Mouse (Mus musculus) urinary bladder, postnatal 4 days (tissue): ENCODE measurements around the gene Chrna10.

Source experiments
- DNase-seq, 2 experiments: peaks; one replicate each; pipeline ENCODE4 v3.0.0; 2021 to 2022; ENCODE audit warnings: low spot score in 2 of 2

Chrna10 gene

DNA sequence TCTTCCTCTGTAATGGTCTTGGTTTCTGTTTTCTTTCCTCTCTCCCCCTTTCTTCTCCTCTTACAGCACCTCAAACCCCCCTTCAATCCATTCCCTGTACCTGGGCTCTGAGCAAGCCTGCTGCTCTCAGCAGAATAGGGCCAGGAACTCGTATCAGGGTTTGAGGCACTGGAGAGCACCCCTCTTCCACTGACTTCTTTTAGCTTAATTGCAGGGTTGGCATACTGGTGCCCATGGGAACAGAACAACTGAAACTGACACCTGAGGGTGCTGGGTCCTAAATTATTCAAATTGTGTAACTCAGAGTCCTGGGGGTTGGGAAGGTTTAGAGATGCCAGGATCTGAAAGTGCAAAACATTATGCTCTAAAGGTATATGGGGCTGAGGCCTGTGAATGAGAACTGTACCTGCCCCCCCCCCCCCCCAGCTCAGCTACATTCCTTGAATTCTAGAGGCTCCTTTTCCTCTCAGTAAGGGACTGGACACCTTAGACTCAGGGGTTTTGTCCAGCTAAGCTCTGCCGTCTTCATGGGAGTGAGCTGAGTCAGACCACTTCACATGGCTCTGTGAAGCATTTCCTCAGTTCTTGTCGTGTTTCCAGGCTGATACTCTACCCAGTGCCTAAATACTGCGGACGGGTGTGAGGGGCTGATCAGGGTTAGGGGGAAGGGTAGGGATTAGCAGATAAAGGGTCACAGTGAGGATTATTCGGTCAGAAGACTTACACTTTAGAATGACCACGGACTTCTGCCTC, at the start of gene Chrna10:
Gene Chrna10, minus strand, starts transcription at position 250 of the 753 bp plus-strand sequence.
- no peak for DNase-seq

DNA sequence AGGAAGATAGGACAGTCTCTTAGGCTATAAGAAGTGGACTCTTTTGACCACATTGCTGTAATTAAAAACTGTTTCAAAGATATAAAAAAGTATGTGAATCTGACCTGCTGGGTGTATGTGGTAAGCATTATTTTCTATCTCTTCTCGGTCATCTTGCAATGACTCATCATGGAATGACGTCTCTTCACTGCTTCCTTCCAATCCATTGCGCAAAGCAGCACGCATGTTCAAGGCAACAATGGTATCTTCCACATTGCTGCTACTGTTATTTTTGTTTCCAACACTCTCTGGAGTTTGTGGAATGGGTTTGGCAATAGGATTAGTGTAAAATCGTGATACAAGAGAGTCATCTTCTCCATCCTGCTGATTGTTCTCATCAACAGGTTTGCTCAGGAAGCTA, 37.1 kb upstream of the Chrna10 start:
- no peak for DNase-seq

GRCm38 (mm10) chr7:102137898-102138297, 21.3 kb upstream of the Chrna10 start:
- DNase-seq = no peak

- no peak for DNase-seq
Measured at GRCm38 (mm10) chr7:102137464-102137863, 20.8 kb upstream of the Chrna10 start.

DNA sequence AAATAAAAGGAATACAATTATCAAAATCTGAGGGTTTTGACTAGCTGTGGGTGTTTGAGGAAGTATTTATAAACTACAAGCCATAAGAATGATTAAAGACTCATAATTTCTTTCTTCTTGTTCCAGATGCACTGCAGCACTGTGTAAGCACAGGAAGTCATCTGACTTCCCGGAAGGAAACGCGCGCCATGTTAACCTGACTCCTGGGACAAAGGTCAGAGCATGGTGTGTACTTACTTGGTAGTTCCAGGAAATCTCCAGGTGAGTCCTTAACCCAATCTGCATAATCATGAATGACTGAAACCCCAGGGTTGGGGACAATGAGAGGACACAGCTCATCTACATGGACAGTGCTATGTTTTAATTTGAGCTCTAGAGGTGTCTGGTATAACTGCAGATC, 15.8 kb upstream of the Chrna10 start:
- DNase-seq = no peak

DNA sequence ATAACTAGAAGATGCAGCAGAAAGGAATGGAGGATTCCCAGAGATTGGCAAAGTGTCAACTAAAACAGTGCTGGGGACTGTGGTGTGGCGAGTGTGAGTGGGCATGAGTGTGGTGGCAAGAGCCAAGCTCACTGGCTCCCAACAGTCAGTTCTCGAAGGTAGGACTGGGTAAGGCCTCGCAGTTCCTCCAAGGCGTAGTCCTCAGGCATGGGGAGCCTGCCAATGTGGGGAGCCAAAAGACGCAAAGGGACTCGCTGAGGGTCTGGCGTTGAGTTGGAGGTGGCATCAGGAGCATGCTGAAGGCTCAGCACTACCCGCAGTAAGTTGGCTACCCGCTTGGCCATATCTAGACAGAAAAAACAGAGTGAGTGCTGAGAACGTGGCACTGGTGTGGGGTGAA, 3.7 kb upstream of the Chrna10 start:
- DNase-seq = no peak

DNA sequence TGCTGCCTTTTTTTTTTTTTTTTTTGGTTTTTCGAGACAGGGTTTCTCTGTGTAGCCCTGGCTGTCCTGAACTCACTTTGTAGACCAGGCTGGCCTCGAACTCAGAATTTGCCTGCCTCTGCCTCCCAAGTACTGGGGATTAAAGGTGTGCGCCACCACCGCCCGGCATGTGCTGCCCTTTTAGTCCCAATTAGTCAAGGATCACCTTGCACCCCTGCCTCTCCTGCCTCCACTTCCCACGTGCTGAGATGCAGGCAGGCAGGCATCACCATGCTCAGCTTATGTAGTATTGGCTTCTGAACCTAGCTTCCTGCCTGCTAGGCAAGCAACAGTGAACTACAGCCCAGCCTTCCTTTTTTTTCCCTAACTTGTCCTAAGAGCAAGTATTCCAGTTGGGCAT, 754 bp upstream of the Chrna10 start:
- no peak for DNase-seq

GRCm38 (mm10) chr7:102113151-102113729, 3.4 kb downstream of the Chrna10 start:
- no peak for DNase-seq

DNA sequence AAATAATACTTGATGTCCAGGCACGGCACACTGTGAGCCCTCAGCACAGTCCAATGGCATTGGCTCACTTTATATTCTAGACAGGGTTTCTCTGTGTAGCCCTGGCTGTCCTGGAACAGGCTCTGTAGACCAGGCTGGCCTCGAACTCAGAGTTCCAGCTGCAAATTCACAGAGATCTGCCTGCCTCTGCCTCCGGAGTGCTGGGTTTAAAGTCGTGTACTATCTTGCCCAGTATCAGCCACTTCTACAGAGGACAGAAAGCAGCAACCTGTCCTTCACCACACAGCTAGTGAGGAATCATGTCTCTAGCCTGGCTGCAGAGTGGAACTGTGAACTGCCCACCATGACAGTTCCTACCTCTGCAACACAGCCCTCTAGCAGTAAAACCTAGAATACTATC, 6.9 kb downstream of the Chrna10 start:
- no peak for DNase-seq

GRCm38 (mm10) chr7:102109171-102109570, 7.5 kb downstream of the Chrna10 start, which contains the start of gene Art5:
Art5 (minus strand) TSS chr7:102109489.
- no peak for DNase-seq

DNA sequence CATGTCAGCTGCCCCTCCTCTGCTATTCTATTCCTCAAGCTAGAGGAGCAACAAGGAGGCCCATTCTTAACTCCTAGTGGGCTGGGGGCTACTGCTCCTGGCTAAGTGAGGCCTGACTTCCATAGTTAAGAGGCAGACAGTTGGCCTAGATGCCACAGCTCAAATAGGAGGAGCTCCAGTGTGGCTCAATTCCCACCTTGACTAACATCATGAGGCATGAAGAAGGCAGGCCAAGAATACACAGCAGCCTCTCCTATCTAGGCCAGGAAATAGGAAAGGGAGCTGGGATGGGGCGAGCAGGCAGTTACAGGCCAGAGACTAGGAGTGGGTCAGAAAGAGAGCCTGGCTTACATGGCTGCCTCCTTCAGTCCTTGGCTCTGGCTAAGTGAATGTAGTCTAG, 8.4 kb downstream of the Chrna10 start:
- DNase-seq = no peak

DNA sequence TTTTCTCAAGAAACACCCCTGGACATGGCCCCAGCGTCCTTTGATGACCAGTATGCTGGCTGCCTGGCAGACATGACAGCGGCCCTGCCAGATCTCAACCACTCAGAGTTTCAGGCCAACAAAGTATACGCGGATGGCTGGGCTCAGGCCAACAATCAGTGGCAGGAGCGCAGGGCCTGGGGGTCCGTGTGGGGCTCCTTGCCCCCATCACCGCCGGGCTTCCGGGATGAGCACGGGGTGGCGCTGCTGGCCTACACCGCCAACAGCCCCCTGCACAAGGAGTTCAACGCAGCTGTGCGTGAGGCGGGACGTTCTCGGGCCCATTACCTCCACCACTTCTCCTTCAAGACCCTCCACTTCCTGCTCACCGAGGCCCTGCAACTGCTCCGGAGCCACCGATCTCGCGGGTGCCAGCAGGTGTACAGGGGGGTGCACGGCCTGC, 9.9 kb downstream of the Chrna10 start:
- no peak for DNase-seq

DNA sequence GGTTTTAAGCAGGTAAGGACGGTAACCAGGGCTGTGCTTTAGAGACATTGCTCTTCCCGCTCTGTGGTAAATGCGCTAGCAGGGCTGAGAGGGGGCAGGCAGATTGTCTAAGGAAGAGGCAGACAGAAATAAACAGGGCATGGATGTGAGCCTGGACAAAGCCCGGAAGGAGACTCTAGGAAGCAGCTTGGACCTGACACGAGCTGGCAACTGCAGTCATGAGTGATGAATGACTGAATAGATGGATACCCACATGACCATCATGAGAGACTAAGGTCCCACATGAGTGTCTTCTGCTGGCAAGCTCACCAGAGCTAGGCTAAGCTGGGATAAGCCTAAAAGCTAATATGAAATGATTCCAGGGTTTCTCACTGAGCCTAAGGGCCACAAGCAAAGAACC, 12.5 kb downstream of the Chrna10 start:
- DNase-seq = no peak

- DNase-seq = no peak
Measured at GRCm38 (mm10) chr7:102103555-102103954, 13.1 kb downstream of the Chrna10 start.

- no peak for DNase-seq
Measured at GRCm38 (mm10) chr7:102102696-102103095, 13.9 kb downstream of the Chrna10 start.

GRCm38 (mm10) chr7:102102241-102102640, 14.4 kb downstream of the Chrna10 start:
- no peak for DNase-seq

- DNase-seq = no peak
Measured at GRCm38 (mm10) chr7:102101487-102101886, 15.1 kb downstream of the Chrna10 start, which contains the start of gene Art1. Art1 (plus strand) TSS chr7:102101743.

GRCm38 (mm10) chr7:102100868-102101267, 15.8 kb downstream of the Chrna10 start:
- DNase-seq = no peak

DNA sequence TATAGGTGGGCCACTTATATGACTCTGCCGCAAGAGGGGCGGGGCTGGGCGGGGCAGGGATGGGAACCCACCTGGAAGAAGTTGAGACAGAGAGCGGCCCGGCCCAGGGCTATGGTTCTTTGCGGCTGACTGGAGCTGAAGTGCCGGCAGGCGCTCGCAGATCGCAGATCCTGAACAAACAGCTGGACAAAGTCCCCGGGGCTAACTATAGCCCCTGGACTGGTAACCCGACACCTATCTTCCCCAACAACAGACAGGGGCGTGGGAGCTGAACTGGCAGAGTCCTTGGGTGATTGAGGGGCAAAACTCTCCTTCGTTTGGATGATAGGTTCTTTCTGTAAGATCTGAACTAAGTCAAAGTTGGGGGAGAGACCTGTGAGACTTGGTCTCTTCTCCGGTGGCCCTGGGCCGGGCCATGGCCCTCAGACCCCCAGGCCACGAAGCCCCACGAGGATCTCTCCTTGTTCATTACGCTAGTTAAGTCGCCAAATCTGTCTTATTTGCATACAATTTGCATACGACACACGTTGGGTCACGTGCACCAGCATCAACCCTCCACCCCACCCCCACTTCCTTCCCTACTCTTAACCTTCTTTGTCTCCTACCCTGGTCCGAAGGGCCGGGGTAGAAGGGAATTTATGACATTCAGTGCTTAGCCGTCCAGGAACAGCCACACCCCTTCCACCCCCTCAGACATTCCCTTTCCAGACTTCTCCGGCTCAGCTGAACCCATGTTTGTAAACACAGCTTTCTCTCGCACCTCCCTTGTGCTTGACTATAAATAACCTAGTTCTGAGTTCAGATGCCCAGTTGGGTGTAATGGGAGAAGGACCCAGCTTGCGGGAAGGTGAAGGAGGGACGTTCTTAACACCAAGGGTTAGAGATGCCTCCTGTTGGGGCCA, 16.6 kb downstream of the Chrna10 start:
- DNase-seq = no peak

- DNase-seq = no peak
Measured at GRCm38 (mm10) chr7:102087336-102087735, 29.3 kb downstream of the Chrna10 start.

- DNase-seq = no peak
Measured at GRCm38 (mm10) chr7:102084041-102084696, 32.5 kb downstream of the Chrna10 start.

GRCm38 (mm10) chr7:102082816-102083215, 33.8 kb downstream of the Chrna10 start, which contains the start of gene Trpc2:
Trpc2 (plus strand) TSS chr7:102083116.
- no peak for DNase-seq
